Mouse (Mus musculus): Measurements from ENCODE around the gene Ctsa.

Ctsa gene

DNA sequence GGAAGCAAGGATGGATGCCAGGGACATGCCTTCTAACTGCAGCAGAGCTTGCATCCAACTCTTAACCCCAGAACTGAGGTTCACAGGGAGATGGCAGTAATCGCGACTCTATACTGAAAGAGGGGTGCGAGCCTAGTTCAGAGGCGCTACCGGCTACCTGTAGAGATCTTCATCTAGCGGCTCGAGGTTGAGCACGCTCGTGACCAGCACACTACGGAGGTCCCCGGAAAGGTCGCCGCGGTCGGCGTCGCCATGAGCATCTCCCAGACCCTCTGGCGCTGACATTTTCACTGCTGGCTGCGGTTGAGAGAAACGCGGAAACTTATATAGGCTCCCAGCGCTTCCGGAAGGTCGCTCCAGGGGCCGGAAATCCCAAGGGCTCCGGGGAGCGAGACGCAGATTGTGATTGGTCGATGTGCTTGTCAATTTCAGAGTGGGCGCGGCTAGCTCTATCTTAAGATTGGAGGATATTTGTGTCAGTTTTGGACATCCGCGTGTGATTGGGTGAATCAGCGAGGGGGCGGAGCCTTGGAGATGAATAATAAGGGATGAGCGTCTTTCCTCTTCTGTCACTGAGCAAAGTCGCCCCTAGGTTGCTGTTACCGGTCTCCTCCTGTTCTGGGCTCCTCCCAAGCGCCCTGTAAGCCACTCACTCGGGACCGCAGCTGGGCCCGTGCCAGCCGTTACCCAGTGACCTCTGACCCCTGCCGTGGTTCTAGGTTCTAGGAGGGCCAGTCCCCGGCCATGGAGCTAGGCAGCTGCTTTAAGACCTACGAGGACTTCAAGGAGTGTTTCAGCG lies 27.9 kb upstream of the Ctsa start, which contains the start of the genes Acot8 and Zswim3:
Gene Acot8 (minus strand): TSS at position 350 of the 799 bp plus-strand sequence.
Gene Zswim3 (plus strand): TSS at position 566 of the 799 bp plus-strand sequence.
- peak; percentile 97 for DNase-seq (ENCODE audit: inconsistent ontology term)

DNA sequence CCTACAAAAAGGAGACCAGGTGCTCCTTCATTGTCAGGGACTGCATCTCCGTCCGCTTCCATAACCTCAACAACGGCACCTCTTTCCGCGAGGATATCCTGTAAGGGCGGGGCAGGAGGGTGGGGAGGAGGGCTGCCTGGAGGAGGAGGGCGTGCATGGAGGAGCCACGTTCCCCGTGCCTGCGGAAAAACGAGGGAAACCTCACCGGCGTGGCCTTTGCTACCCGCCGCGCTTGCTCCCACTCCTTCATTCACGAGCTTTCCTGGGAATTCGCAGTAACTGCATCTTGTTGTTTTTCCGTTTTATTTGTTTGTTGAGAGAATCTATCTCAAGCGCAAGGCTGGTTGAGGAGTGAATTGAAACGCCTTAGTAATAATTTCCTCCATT lies 27.3 kb upstream of the Ctsa start:
- no peak for DNase-seq (ENCODE audit: inconsistent ontology term)

DNA sequence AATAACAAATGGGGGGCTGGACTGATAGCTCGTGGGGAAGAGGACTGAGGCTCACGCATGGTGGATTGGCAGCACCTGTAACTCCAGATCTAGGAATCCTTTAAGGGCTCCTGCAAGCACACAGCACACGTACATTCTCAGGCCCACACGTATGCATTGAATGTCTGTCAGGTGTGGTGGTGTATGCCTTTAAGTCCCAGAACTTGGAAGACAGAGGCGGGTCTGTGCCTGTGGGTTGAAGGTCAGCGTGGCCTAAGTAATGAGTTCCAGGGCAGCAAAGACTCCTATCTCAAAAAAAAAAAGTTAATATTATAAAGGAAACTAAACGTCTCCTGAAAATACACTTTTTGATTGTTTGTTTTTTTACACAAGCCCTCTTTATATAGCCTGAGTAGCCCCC lies 26.1 kb upstream of the Ctsa start:
- DNase-seq (ENCODE audit: inconsistent ontology term): no peak

DNA sequence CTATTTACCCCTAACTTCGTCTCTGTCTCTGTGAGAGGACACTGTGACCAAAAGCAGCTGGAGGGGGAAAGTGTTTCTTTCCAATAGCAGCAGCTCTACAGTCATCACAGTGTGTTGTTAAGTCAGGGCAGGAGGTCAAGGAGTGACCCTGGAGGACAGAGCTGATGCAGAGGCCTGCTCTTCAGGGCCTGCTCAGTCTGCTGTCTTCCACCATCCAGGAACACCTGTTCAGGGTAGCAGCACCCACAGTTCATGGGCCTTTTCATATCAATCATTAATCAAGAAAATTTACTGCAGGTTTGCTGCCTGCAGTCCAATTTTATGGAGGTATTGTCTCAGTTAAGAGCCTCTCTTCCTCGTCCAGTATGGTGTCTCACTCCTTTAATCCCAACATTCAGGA lies 19.1 kb upstream of the Ctsa start:
- no peak for DNase-seq (ENCODE audit: inconsistent ontology term)

DNA sequence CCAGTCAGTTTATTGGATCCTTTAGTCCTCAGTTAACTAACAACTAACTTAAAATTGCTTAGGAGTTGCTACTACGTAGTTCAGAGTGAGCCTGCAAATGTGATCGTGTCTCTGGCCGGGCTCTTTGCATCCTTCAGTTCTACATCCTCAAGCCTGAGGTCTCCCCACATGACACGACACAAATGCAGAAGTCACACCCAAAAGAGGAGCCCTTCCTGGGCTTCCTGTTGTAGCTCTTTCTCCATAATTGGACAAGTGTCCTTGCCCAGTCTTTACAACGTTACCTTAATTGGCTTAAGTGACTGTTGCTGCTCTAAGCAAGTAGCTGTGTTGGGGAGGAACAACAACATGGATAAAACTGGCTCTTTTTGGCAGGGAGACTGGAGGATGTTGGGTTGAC lies 17.3 kb upstream of the Ctsa start:
- no peak for DNase-seq (ENCODE audit: inconsistent ontology term)

DNA sequence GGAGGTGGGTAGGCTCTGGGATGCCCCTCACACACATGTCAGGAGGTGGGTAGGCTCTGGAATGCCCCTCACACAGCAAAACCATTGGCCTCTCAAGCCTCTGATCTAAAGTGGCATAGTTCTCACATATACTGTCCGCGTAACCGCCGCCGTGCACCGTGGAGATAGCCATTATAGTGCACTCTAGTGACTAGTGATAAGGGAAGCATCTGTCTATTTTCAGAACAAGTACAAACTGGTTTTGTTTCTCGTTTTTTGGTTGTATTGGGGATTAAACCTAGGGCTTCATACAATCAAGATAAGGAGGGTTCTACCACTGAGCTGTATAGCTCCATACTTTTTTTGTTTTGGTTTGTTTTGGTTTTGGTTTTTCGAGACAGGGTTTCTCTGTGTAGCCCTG lies 16.9 kb upstream of the Ctsa start:
- no peak for DNase-seq (ENCODE audit: inconsistent ontology term)

DNA sequence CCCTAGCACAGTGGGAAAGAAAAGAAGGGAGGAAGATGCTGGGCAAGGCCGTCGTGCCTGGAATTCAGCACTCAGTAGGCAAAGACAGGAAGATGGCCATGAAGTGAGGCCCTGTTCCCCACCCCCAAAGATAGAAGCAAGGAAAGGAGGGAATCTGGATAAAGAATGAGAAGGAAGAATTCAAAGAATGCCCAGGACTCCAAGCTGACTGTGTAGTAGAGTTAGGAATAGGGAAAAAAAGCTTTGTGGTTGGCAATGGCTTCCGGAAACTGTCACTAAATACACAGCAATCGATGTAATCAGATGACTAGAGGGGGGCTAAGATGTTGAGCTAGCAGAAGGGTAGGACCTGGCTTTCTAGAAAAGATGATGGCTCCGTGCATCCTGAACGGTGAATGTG lies 15.5 kb upstream of the Ctsa start:
- peak; percentile 26 for DNase-seq (ENCODE audit: inconsistent ontology term)

DNA sequence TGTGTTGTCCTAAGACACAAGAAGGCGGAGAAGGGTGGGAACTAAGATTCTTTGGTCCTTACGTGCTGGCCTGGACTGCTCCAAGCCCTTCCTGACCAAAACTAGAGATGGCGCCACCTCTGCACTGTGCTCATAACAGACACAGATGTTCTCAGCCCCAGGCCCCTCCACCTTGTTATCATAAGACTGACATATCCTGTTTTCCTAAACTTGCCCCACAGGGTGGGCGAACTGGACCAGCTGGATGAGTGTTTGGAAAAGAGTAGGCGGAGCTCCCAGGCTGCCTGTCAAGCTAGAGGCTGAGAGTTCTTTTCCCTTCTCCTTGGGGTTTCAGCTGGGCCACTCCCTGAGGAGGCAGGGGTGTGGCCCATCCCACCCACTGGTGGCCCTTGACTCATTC lies 15.0 kb upstream of the Ctsa start:
- DNase-seq (ENCODE audit: inconsistent ontology term): no peak

DNA sequence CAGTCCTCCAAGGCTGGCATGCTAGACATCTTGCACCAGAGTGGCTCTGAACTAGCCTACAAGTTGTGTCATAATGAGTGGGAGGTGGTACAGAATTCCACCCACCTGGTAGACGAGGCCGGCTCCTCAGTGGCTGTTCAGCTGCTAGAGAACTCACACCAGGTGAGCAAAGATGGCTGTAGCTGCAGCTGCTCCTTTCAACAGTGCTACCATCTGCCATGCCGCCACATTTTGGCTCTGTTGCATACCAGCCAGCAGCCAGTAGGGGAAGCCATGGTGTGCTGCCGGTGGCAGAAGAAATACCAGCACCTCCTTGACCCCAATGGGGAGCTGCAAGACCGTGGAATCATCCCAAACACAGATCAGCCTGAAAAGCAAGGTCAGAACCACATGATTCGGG lies 11.6 kb upstream of the Ctsa start:
- DNase-seq (ENCODE audit: inconsistent ontology term): no peak

DNA sequence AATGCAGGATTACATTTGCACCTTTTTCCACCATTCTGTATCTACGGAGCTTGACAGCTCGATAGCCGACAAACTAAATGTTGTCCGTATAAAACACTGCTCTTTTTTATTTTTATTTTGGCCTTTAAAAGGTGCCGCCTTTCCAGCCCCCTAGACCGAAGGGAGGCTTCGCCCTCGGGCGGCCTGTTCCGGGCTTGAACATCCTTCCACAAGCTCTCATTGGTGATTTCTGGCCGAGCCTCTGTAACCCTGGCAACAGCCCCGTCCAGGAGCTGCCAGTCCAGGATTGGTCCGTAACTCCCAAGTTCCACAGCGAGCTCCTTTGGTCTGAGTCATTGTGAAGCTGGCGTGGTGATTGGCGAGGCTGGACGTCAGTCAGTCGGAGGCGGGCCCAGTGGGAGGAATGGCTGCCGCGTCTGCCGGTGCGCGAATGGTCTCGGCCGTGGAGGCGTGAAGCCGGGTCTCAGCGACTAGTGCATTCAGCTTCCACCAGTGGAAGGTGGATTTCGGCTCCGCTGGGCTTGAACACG lies 10.0 kb upstream of the Ctsa start, which contains the start of gene Zswim1:
Gene Zswim1 (plus strand): TSS at position 51 of the 530 bp plus-strand sequence.
- DNase-seq (ENCODE audit: inconsistent ontology term): peak; percentile 99

DNA sequence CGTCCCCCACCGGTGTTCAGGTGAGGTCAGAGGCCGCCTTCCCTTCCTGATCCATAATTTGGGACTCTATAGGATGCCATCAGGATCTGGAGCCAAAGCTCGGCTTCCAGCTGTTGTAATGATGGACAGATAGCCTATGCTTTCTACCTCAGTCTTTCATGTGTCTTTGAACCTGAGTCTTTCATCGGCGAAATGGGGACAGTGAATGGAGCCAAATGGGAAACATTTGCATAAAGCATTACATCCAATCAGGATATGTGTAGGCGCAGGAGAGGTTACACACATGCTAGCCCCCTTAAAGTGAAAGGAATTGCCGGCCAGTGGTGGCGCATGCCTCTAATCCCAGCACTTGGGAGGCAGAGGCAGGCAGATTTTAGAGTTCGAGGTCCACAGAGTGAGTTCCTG lies 9.5 kb upstream of the Ctsa start:
- DNase-seq (ENCODE audit: inconsistent ontology term): no peak

DNA sequence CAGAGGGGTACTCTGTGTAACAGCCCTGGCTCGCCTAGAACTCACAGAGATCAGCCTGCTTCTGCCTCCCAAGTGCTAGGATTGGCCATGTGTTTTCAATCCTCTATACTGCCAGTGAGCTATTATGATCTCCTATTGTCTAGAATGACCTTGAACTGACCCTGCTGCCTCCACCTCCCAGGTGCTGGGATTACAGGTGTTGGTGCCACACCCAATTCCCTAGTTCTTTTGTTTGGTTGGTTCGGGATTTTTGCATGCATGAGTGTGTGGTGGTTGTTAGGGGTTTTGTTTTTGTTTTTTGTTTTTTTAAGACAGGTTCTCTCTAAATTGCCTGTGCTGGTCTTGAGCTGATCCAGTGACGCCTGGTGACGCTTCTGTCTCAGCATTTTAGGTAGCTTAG lies 8.7 kb upstream of the Ctsa start:
- DNase-seq (ENCODE audit: inconsistent ontology term): no peak

DNA sequence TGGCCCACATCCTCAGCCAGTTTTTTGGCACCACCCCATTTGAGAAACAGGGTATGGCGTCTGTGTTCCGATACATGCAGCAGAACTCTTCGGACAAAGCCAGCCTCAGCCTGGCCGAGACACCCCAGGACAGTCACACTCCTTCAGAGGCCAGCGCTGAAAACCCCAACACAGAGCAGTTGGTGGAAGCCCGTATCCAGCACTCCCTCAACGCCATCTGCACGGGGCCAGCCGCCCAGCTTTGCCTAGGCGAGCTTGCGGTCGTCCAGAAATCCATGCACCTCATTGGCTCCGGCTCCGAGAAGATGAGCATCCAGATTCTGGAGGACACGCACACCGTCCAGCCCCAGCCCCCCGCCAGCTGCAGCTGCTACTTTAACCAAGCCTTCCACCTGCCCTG lies 7.2 kb upstream of the Ctsa start:
- DNase-seq (ENCODE audit: inconsistent ontology term): no peak

DNA sequence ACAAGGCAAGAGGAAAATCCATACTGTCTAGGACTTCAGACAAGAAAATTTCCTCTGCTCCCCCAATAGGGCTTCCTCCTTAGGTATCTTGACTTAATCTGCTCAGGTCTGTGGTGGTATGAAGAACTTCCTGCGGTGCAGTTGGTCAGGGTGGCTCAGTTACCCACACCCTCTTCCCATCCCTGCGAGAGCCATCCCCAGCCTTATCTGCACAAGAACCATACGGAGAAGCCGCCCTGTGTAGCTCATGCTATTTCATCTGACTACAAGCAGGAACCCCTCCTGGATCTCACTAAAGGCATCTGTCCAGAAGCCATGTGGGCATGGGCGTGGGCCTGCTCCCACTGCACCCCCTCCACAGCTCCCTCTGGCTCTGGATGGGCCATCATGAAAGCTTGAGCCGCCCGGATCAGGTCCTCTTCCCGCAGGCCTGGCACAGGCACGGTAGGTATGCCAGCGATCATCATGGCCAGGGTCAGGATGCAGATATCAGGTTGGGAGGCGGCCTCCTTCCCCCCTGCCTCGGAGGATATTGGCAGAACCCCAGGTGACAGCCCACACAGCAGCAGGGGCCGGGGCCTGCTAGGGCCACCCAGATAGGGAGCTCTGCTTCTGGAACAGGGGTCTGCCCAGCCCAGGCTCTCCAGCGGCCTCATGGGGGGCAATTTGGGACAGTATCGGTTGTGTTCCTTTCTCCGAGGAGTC lies 5.4 kb upstream of the Ctsa start:
- no peak for DNase-seq (ENCODE audit: inconsistent ontology term)

DNA sequence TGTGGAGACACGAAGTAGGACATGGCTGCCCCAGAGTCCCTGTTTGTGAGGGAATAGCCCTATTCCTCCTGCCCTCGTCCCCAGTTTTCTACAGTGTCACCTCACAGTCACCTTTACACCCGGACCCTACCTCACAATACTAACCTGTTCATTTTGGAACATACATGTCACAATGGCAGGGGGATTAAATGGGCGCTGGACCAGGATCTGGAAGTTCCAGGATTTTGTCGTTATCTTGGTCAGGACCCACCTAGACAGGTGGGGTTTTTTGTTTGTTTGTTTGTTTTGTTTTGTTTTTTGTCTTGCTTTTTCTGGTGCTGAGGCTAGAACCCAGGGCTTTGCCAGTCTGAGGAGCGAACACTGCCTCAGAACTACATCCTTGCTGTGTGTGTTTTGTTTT lies 4.2 kb upstream of the Ctsa start, which contains the start of gene Spata25:
Gene Spata25 (minus strand): TSS at position 101 of the 400 bp plus-strand sequence.
- no peak for DNase-seq (ENCODE audit: inconsistent ontology term)

DNA sequence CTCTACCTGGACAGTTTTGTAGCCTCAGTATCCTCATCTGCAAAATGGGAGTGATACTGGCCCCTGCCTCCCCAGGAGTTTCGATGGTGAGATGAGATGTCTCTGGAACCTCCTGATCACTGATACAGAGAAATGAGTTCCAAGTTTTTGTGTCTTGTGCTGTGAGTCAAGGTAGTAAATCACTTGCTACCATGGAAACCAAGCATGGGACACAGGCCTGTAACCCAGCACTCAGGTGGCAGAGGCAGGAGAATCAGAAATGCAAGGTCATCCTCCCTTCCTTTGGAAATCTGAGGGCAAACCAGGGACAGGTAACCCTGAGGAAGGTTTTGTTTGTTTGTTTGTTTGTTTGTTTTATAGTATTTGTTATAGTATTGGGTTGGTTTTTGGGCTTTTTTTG lies 3.6 kb upstream of the Ctsa start:
- no peak for DNase-seq (ENCODE audit: inconsistent ontology term)

DNA sequence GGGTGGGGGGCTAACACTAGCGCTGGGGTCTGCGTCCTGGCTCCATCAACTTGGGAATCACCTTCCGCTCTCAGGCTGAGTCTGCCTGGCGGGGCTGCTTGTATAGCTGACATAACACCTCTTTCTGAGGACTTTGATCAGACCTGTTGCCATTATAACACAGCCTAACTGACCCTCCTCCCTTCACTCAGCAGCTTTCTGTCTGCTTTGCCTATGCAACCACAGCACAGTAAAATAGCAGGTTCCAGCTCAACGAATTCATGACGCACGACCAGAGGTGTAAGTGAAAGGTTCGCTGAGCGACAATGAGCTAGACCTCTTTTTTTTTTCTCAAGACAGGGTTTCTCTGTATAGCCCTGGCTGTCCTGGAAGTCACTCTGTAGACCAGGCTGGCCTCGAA lies 1.6 kb upstream of the Ctsa start:
- DNase-seq (ENCODE audit: inconsistent ontology term): no peak

DNA sequence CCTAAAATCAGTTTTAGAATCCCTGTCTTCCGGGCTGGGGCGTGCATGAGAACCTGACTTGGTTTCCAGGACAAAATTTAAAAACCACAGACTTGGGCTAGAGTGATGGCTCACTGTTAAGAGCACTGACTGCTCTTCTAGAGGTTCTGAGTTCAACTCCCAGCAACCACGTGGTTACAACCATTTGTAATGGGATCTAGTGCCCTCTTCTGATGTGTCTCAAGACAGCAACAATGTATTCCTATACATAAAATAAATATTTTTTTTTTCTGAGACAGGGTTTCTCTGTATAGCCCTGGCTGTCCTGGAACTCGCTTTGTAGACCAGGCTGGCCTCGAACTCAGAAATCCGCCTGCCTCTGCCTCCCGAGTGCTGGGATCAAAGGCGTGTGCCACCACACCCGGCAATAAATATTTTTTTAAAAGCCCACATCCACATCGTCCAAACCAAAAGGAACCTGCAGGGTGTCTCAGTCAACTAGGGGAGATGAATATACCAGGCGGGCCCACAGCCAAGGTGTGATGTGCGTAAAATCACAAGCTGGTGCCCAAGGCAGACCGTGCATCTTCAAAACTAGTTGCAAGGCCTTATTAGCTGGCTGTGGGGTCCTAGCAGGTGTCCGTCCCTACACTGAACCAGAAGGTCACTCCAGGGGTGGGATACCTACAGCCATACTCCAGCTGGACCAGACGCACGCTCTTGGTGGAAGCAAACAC lies 483 bp upstream of the Ctsa start:
- DNase-seq (ENCODE audit: inconsistent ontology term): no peak

DNA sequence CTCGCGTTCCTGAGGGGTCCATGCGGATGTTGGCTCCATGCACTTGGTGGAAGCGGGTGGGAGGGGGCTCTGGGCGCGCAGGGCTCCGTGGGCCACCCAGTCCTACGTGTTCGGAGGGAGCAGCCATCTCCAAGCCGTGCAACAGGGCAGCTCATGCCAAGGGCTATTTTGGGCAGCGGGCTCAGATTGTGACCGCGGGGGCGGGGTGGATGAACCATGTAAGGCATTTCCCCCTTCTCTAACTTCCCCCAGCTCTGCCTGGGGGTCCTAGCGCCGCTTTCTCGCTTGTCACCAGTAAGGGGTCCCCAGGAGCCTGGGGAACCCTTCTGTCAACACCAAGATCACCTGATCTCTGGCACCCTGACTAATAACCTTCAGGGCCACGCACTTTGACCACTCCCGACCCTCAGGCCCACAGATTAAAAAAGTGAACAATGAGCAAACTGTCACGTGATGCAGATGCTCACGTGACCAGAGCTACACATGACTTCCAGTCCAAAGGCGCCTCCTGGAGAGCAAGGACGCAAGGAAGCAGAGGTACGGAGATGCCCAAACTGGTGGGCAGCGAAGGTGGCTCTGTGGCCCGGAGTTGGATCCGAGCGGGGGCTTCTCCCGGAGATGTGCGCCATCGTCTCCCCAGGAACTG lies 764 bp downstream of the Ctsa start, which contains the start of gene Neurl2:
Gene Neurl2 (minus strand): TSS at position 143 of the 646 bp plus-strand sequence.
- peak; percentile 92 for DNase-seq (ENCODE audit: inconsistent ontology term)

DNA sequence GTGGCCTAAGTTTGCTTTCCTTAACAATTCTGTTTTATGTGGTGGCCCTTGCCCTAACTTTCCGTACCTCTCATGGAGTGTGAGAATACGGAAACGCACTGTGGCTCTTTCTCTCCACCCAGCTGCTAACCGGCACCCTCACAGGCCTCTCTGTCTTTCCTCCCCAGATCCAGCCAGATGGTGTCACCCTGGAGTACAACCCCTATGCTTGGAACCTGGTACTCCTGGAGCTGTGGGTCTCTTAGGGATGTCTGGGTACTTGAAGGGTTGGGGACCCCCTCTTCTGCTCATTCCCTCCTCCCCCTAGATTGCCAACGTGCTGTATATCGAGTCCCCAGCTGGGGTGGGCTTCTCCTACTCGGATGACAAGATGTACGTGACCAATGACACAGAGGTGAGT lies 1.9 kb downstream of the Ctsa start:
- peak; percentile 30 for DNase-seq (ENCODE audit: inconsistent ontology term)

DNA sequence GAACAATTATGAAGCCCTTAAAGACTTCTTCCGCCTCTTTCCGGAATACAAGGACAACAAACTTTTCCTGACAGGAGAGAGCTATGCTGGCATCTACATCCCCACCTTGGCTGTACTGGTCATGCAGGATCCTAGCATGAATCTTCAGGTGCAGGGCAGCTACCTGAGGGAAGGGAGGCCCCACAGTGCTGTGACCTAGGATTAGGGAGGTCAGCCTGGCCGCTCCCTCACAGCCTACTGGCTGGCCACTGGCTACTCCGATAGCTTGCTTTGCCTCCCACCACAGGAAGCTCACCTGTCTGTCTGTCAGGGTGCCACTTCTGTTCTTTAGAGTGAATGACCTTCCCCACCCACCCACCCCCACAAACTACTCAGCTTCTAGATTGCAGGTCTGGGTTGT lies 2.5 kb downstream of the Ctsa start:
- DNase-seq (ENCODE audit: inconsistent ontology term): no peak

DNA sequence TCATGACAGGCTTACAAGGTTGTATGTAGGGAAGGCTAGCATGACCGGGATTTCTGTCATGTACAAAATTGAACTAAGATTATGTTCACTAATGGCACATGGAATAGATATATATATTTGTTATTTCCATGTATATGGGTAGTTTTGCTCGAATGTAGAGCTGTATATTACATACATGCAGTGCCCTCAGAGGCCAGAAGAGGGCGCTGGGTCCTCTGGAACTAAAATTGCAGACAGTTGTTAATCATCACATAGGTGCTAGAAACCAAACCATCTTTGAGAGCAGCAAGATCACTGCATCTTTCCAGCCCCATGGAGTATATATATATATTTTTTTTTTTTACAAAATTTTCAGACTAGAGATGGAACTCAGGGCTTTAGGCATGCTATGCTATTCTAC lies 13.1 kb downstream of the Ctsa start:
- DNase-seq (ENCODE audit: inconsistent ontology term): no peak
